Mouse (Mus musculus) limb, embryonic 14.5 days (tissue): ENCODE results near the gene Lmo1. TPM values are rescaled to one million over a fixed set of nuclear protein-coding genes. Genes with fewer than 3 reads are reported as not detected.
"Not testable (repeated sequence)": the region's sequence is repeated elsewhere in the genome, so short reads cannot be mapped to it uniquely, and the experiment has no call there.

Source experiments
- ATAC-seq: fragments of 200-750 bp; cut with Nextera tagmentation; 2 replicates; pipeline ENCODE4 v1.8.0; 2017; ENCODE audit warnings: low read depth, moderate number of reproducible peaks, moderate TSS enrichment; ENCODE audit not compliant: low FRiP score
- DNase-seq: peaks from one replicate; pipeline ENCODE4 v3.0.0-alpha.2; 2015; ENCODE audit warnings: low spot score
- H3K27ac ChIP-seq: fragments of 300-500 bp; sonication (generic); replicated peaks from 2 replicates; pipeline ENCODE4 v1.5.1; 2014; ENCODE audit warnings: low read depth, mild to moderate bottlenecking, low read length, moderate library complexity, mixed read lengths
- H3K27me3 ChIP-seq: fragments of 300-500 bp; sonication (generic); 2 replicates; pipeline ENCODE4 v1.6.1; 2014; ENCODE audit warnings: low read length, mixed read lengths; ENCODE audit not compliant: control insufficient read depth, insufficient read depth
- H3K36me3 ChIP-seq: fragments of 300-500 bp; sonication (generic); 2 replicates; pipeline ENCODE4 v1.6.1; 2014; ENCODE audit warnings: mild to moderate bottlenecking, low read length, moderate library complexity, mixed read lengths; ENCODE audit not compliant: control insufficient read depth, insufficient read depth
- H3K4me1 ChIP-seq: fragments of 300-500 bp; sonication (generic); 2 replicates; pipeline ENCODE4 v1.6.1; 2014; ENCODE audit warnings: antibody characterized with exemption, low read length, mixed read lengths; ENCODE audit not compliant: control insufficient read depth, insufficient read depth
- H3K4me2 ChIP-seq: fragments of 300-500 bp; sonication (generic); replicated peaks from 2 replicates; pipeline ENCODE4 v1.6.1; 2014; ENCODE audit warnings: low read depth, mild to moderate bottlenecking, low read length, moderate library complexity; ENCODE audit not compliant: severe bottlenecking
- H3K4me3 ChIP-seq: fragments of 300-500 bp; sonication (generic); replicated peaks from 2 replicates; pipeline ENCODE4 v1.5.1; 2014; ENCODE audit warnings: low read length
- H3K9ac ChIP-seq: fragments of 300-500 bp; sonication (generic); 2 replicates; pipeline ENCODE4 v1.6.1; 2014; ENCODE audit warnings: mild to moderate bottlenecking, low read depth, low read length, moderate library complexity; ENCODE audit not compliant: severe bottlenecking
- H3K9me3 ChIP-seq: fragments of 300-500 bp; sonication (generic); 2 replicates; pipeline ENCODE4 v1.6.1; 2016; ENCODE audit warnings: low read length; ENCODE audit not compliant: control insufficient read depth
- POLR2A ChIP-seq: fragments of 200-500 bp; IDR thresholded peaks from 2 replicates; pipeline ENCODE4 v1.8.0; 2012; ENCODE audit warnings: inconsistent platforms, mild to moderate bottlenecking, moderate library complexity, borderline replicate concordance; ENCODE audit not compliant: insufficient read depth, insufficient read length; ENCODE audit errors: extremely low read depth
- WGBS: fragments of 180-500 bp; shearing (Covaris S2); extraction: QIAGEN DNeasy Blood & Tissue Kit; methylation state at CpG from one replicate; pipeline ENCODE4 v1.1.7; 2014; 5-methylcytosine and 5-hydroxymethylcytosine counted together
- polyA plus RNA-seq, 2 experiments: library from polyadenylated mRNA; depleted of rRNA in 1 of 2; stranded (reverse) in 1 of 2; unstranded in 1 of 2; fragments of >200 nt; fragmentation: Nextera tagmentation in 1 of 2; extraction: Ambion mirVana in 1 of 2; gene quantifications; 2 replicates each; pipeline versions ENCODE4 v1.2.1 to v1.2.3; 2012 to 2014

The Lmo1 gene
- polyA plus RNA-seq, 2 experiments = 38.0 to 47.8 TPM

- Histone ChIP-seq H3K9me3 (no peaks in the 10 kb centered on the region), H3K27ac (no peak overlapping the region), H3K27me3 (no peaks in the 10 kb centered on the region), H3K4me3 (no peak overlapping the region), H3K36me3 (no peaks in the 10 kb centered on the region), H3K4me2 (no peak overlapping the region), H3K9ac (no peak overlapping the region), H3K4me1 (no peaks in the 10 kb centered on the region)
- WGBS = 86% methylated on average over 7 of the region's 7 CpGs
- DNase-seq = no peak
- no peak for ATAC-seq
- TF ChIP-seq POLR2A = no peak
Measured at GRCm38 (mm10) chr7:109094294-109094693, 80.7 kb downstream of the Lmo1 start.

- not testable (repeated sequence) for ATAC-seq
Measured at GRCm38 (mm10) chr7:109091316-109091715, 83.7 kb downstream of the Lmo1 start.

More at GRCm38 (mm10) chr7:109091316-109091715, 83.7 kb downstream of the Lmo1 start:
- H3K27me3 ChIP-seq, H3K4me1 ChIP-seq, H3K36me3 ChIP-seq, H3K9ac ChIP-seq, H3K27ac ChIP-seq, H3K4me2 ChIP-seq, H3K9me3 ChIP-seq, DNase-seq, H3K4me3 ChIP-seq: not testable (repeated sequence)
- WGBS = 90% methylated on average over 2 of the region's 2 CpGs

Other genes with a start within 250 kb of the Lmo1 start
- 0.10 and 0.19 TPM in 2 replicates for gene Nlrp10, start 245.0 kb downstream of the Lmo1 start, polyA plus RNA-seq (2012; rRNA removed)
- gene Nlrp10, start 245.0 kb downstream of the Lmo1 start, polyA plus RNA-seq (2014; fragmentation: Nextera tagmentation; extraction: Ambion mirVana) = 0.10 and 0.25 TPM in 2 replicates
- 122 and 141 TPM in 2 replicates for gene Eif3f, start 240.8 kb downstream of the Lmo1 start, polyA plus RNA-seq (2012; rRNA removed)
- gene Eif3f, start 240.8 kb downstream of the Lmo1 start, polyA plus RNA-seq (2014; fragmentation: Nextera tagmentation; extraction: Ambion mirVana) = 120 and 123 TPM in 2 replicates
- 14.1 and 15.5 TPM in 2 replicates for gene Tub, start 224.9 kb downstream of the Lmo1 start, polyA plus RNA-seq (2012; rRNA removed)
- gene Tub, start 224.9 kb downstream of the Lmo1 start, polyA plus RNA-seq (2014; fragmentation: Nextera tagmentation; extraction: Ambion mirVana) = 4.0 TPM in 2 replicates
- 2.6 and 3.2 TPM in 2 replicates for gene Ric3, start 91.9 kb downstream of the Lmo1 start, polyA plus RNA-seq (2012; rRNA removed)
- gene Ric3, start 91.9 kb downstream of the Lmo1 start, polyA plus RNA-seq (2014; fragmentation: Nextera tagmentation; extraction: Ambion mirVana) = 4.1 and 4.7 TPM in 2 replicates